Mouse (Mus musculus) limb, embryonic 14.5 days (tissue): ENCODE results near the gene Car14. TPM values are rescaled to one million over a fixed set of nuclear protein-coding genes. Genes with fewer than 3 reads are reported as not detected.

Experiments used
- ATAC-seq: fragments of 200-750 bp; cut with Nextera tagmentation; 2 replicates; pipeline ENCODE4 v1.8.0; 2017; ENCODE audit warnings: low read depth, moderate number of reproducible peaks, moderate TSS enrichment; ENCODE audit not compliant: low FRiP score
- DNase-seq: peaks from one replicate; pipeline ENCODE4 v3.0.0-alpha.2; 2015; ENCODE audit warnings: low spot score
- H3K27ac ChIP-seq: fragments of 300-500 bp; sonication (generic); replicated peaks from 2 replicates; pipeline ENCODE4 v1.5.1; 2014; ENCODE audit warnings: low read depth, mild to moderate bottlenecking, low read length, moderate library complexity, mixed read lengths
- H3K27me3 ChIP-seq: fragments of 300-500 bp; sonication (generic); 2 replicates; pipeline ENCODE4 v1.6.1; 2014; ENCODE audit warnings: low read length, mixed read lengths; ENCODE audit not compliant: control insufficient read depth, insufficient read depth
- H3K36me3 ChIP-seq: fragments of 300-500 bp; sonication (generic); 2 replicates; pipeline ENCODE4 v1.6.1; 2014; ENCODE audit warnings: mild to moderate bottlenecking, low read length, moderate library complexity, mixed read lengths; ENCODE audit not compliant: control insufficient read depth, insufficient read depth
- H3K4me1 ChIP-seq: fragments of 300-500 bp; sonication (generic); 2 replicates; pipeline ENCODE4 v1.6.1; 2014; ENCODE audit warnings: antibody characterized with exemption, low read length, mixed read lengths; ENCODE audit not compliant: control insufficient read depth, insufficient read depth
- H3K4me2 ChIP-seq: fragments of 300-500 bp; sonication (generic); replicated peaks from 2 replicates; pipeline ENCODE4 v1.6.1; 2014; ENCODE audit warnings: low read depth, mild to moderate bottlenecking, low read length, moderate library complexity; ENCODE audit not compliant: severe bottlenecking
- H3K4me3 ChIP-seq: fragments of 300-500 bp; sonication (generic); replicated peaks from 2 replicates; pipeline ENCODE4 v1.5.1; 2014; ENCODE audit warnings: low read length
- H3K9ac ChIP-seq: fragments of 300-500 bp; sonication (generic); 2 replicates; pipeline ENCODE4 v1.6.1; 2014; ENCODE audit warnings: mild to moderate bottlenecking, low read depth, low read length, moderate library complexity; ENCODE audit not compliant: severe bottlenecking
- H3K9me3 ChIP-seq: fragments of 300-500 bp; sonication (generic); 2 replicates; pipeline ENCODE4 v1.6.1; 2016; ENCODE audit warnings: low read length; ENCODE audit not compliant: control insufficient read depth
- POLR2A ChIP-seq: fragments of 200-500 bp; IDR thresholded peaks from 2 replicates; pipeline ENCODE4 v1.8.0; 2012; ENCODE audit warnings: inconsistent platforms, mild to moderate bottlenecking, moderate library complexity, borderline replicate concordance; ENCODE audit not compliant: insufficient read depth, insufficient read length; ENCODE audit errors: extremely low read depth
- WGBS: fragments of 180-500 bp; shearing (Covaris S2); extraction: QIAGEN DNeasy Blood & Tissue Kit; methylation state at CpG from one replicate; pipeline ENCODE4 v1.1.7; 2014; 5-methylcytosine and 5-hydroxymethylcytosine counted together
- polyA plus RNA-seq, 2 experiments: library from polyadenylated mRNA; depleted of rRNA in 1 of 2; stranded (reverse) in 1 of 2; unstranded in 1 of 2; fragments of >200 nt; fragmentation: Nextera tagmentation in 1 of 2; extraction: Ambion mirVana in 1 of 2; gene quantifications; 2 replicates each; pipeline versions ENCODE4 v1.2.1 to v1.2.3; 2012 to 2014

Car14 gene
- polyA plus RNA-seq, 2 experiments = 11.3 to 11.5 TPM

- Histone ChIP-seq H3K9me3 (no peaks in the 10 kb centered on the region), H3K4me3 (peak within 1 kb of the TSS; percentile 48), H3K27me3 (no peaks in the 10 kb centered on the region), H3K4me1 (0 out of 2 replicates have a peak, but pooled peaks cover 6% of the 10 kb centered on the region), H3K9ac (peak within 1 kb of the TSS; percentile 42), H3K4me2 (peak within 1 kb of the TSS; percentile 89), H3K36me3 (no peaks in the 10 kb centered on the region), H3K27ac (no peak within 1 kb of the TSS)
- ATAC-seq (peak; percentile 100), DNase-seq (peak; percentile 95)
- under 1% methylated on average over 66 of the region's 66 CpGs for WGBS
- TF ChIP-seq POLR2A = 0 out of 2 replicates have a peak, but pooled peaks have one; percentile 18
Measured at GRCm38 (mm10) chr3:95881979-95882815, 22.3 kb downstream of the Car14 start, which contains the start of gene Ciart. Gene Ciart, minus strand, starts transcription at chr3:95882251.

GRCm38 (mm10) chr3:95879063-95879462 is 25.4 kb downstream of the Car14 start:
- Histone ChIP-seq H3K9ac (no peak overlapping the region), H3K4me3 (no peak overlapping the region), H3K9me3 (no peaks in the 10 kb centered on the region), H3K4me1 (0 out of 2 replicates have a peak, but pooled peaks cover 6% of the 10 kb centered on the region), H3K4me2 (no peak overlapping the region), H3K27ac (no peak overlapping the region), H3K27me3 (no peaks in the 10 kb centered on the region), H3K36me3 (no peaks in the 10 kb centered on the region)
- ATAC-seq (no peak), DNase-seq (no peak)
- WGBS = 91% methylated on average over 4 of the region's 4 CpGs
- no peak for TF ChIP-seq POLR2A

GRCm38 (mm10) chr3:95872048-95872447 is 32.4 kb downstream of the Car14 start:
- DNase-seq (no peak), ATAC-seq (no peak)
- Histone ChIP-seq H3K4me1 (peaks cover 5% of the 10 kb centered on the region), H3K4me3 (peak overlapping the region; percentile 71), H3K27me3 (no peaks in the 10 kb centered on the region), H3K4me2 (peak overlapping the region; percentile 65), H3K36me3 (peaks cover 32% of the 10 kb centered on the region), H3K27ac (no peak overlapping the region), H3K9ac (peak overlapping the region; percentile 81), H3K9me3 (no peaks in the 10 kb centered on the region)
- 65% methylated on average over 7 of the region's 7 CpGs for WGBS
- no peak for TF ChIP-seq POLR2A

GRCm38 (mm10) chr3:95871392-95871867 is 33.1 kb downstream of the Car14 start, which contains the start of gene Mrps21:
Gene Mrps21, minus strand, starts transcription at chr3:95871519.
- peak; percentile 94 for ATAC-seq
- TF ChIP-seq POLR2A = peak; percentile 69; the same call in 1 of the 2 replicates
- Histone ChIP-seq H3K36me3 (peaks cover 35% of the 10 kb centered on the region), H3K27ac (peak within 1 kb of the TSS; percentile 81), H3K9ac (peak within 1 kb of the TSS; percentile 81), H3K4me1 (peaks cover 5% of the 10 kb centered on the region), H3K4me2 (peak within 1 kb of the TSS; percentile 65), H3K27me3 (no peaks in the 10 kb centered on the region), H3K9me3 (no peaks in the 10 kb centered on the region), H3K4me3 (peak within 1 kb of the TSS; percentile 71)
- peak; percentile 87 for DNase-seq
- WGBS = under 1% methylated on average over 33 of the region's 33 CpGs

GRCm38 (mm10) chr3:95870976-95871375 is 33.5 kb downstream of the Car14 start:
- Histone ChIP-seq H3K4me2 (peak overlapping the region; percentile 65), H3K4me1 (peaks cover 5% of the 10 kb centered on the region), H3K4me3 (peak overlapping the region; percentile 71), H3K36me3 (peaks cover 39% of the 10 kb centered on the region), H3K9me3 (no peaks in the 10 kb centered on the region), H3K27ac (peak overlapping the region; percentile 81), H3K9ac (peak overlapping the region; percentile 81), H3K27me3 (no peaks in the 10 kb centered on the region)
- no peak for TF ChIP-seq POLR2A
- DNase-seq (no peak), ATAC-seq (peak; percentile 23; the same call in 1 of the 2 replicates)
- 8% methylated on average over 15 of the region's 15 CpGs for WGBS
